Mouse (Mus musculus): ENCODE measurements around the gene Rp9.
"Not testable (repeated sequence)": the region's sequence is repeated elsewhere in the genome, so short reads cannot be mapped to it uniquely, and the experiment has no call there.

Rp9 gene

GRCm38 (mm10) chr9:22457142-22457835 is 12.3 kb downstream of the Rp9 start:
- DNase-seq: no peak

- no peak for DNase-seq
Measured at GRCm38 (mm10) chr9:22455041-22455440, 14.5 kb downstream of the Rp9 start.

GRCm38 (mm10) chr9:22453990-22454389 is 15.6 kb downstream of the Rp9 start, which contains the start of gene Gm17545:
Gene Gm17545, plus strand, starts transcription at chr9:22454290.
- DNase-seq: not testable (repeated sequence)

GRCm38 (mm10) chr9:22453501-22453924 is 16.0 kb downstream of the Rp9 start:
- no peak for DNase-seq

GRCm38 (mm10) chr9:22452697-22453096 is 16.8 kb downstream of the Rp9 start:
- no peak for DNase-seq

GRCm38 (mm10) chr9:22449209-22449608 is 20.3 kb downstream of the Rp9 start:
- no peak for DNase-seq

- peak; percentile 23 to 34 for DNase-seq
Measured at GRCm38 (mm10) chr9:22448420-22448819, 21.1 kb downstream of the Rp9 start.

GRCm38 (mm10) chr9:22447213-22447612 is 22.3 kb downstream of the Rp9 start:
- DNase-seq: no peak

- no peak for DNase-seq
Measured at GRCm38 (mm10) chr9:22445123-22445522, 24.4 kb downstream of the Rp9 start.

GRCm38 (mm10) chr9:22443157-22443556 is 26.4 kb downstream of the Rp9 start:
- no peak for DNase-seq

GRCm38 (mm10) chr9:22438826-22439225 is 30.7 kb downstream of the Rp9 start:
- DNase-seq: no peak

GRCm38 (mm10) chr9:22434101-22434500 is 35.4 kb downstream of the Rp9 start:
- no peak for DNase-seq

- no peak for DNase-seq
Measured at GRCm38 (mm10) chr9:22433221-22433620, 36.3 kb downstream of the Rp9 start.

- no peak for DNase-seq
Measured at GRCm38 (mm10) chr9:22430315-22430840, 39.2 kb downstream of the Rp9 start.

GRCm38 (mm10) chr9:22429533-22430241 is 39.9 kb downstream of the Rp9 start:
- DNase-seq: peak in 1 of 2 experiments; percentile 32

GRCm38 (mm10) chr9:22428666-22429410 is 40.7 kb downstream of the Rp9 start:
- no peak for DNase-seq

- no peak for DNase-seq
Measured at GRCm38 (mm10) chr9:22428028-22428665, 41.4 kb downstream of the Rp9 start.

- DNase-seq: no peak
Measured at GRCm38 (mm10) chr9:22424719-22425118, 44.8 kb downstream of the Rp9 start.

- no peak for DNase-seq
Measured at GRCm38 (mm10) chr9:22424196-22424595, 45.3 kb downstream of the Rp9 start.

GRCm38 (mm10) chr9:22423507-22423906 is 46.0 kb downstream of the Rp9 start:
- no peak for DNase-seq

GRCm38 (mm10) chr9:22422559-22422958 is 47.0 kb downstream of the Rp9 start:
- no peak for DNase-seq

GRCm38 (mm10) chr9:22420491-22420890 is 49.1 kb downstream of the Rp9 start:
- DNase-seq: no peak

GRCm38 (mm10) chr9:22419877-22420276 is 49.7 kb downstream of the Rp9 start:
- no peak for DNase-seq

Data from cerebellum, postnatal 36 days (tissue).